Mouse (Mus musculus) embryonic facial prominence, embryonic 11.5 days (tissue): ENCODE measurements around the gene H2afv. TPM values are rescaled to one million over a fixed set of nuclear protein-coding genes. Genes with fewer than 3 reads are reported as not detected.
"Not testable (repeated sequence)": the region's sequence is repeated elsewhere in the genome, so short reads cannot be mapped to it uniquely, and the experiment has no call there.

Experiments
- ATAC-seq: fragments of 200-750 bp; cut with Nextera tagmentation; replicated peaks from 2 replicates; pipeline ENCODE4 v1.8.0; 2017; ENCODE audit warnings: low read depth; ENCODE audit not compliant: insufficient number of reproducible peaks, low FRiP score, low TSS enrichment
- DNase-seq: peaks from one replicate; pipeline ENCODE4 v3.0.0-alpha.2; 2015; ENCODE audit warnings: low spot score
- H3K27ac ChIP-seq: fragments of 300-500 bp; sonication (generic); replicated peaks from 2 replicates; pipeline ENCODE4 v1.5.1; 2014; ENCODE audit warnings: mild to moderate bottlenecking, low read depth, low read length, control low read depth
- H3K27me3 ChIP-seq: fragments of 300-500 bp; sonication (generic); 2 replicates; pipeline ENCODE4 v1.6.1; 2014; ENCODE audit warnings: mild to moderate bottlenecking, low read length, moderate library complexity, mixed read lengths; ENCODE audit not compliant: control insufficient read depth, insufficient read depth
- H3K36me3 ChIP-seq: fragments of 300-500 bp; sonication (generic); replicated peaks from 2 replicates; pipeline ENCODE4 v1.6.1; 2014; ENCODE audit warnings: low read depth, mild to moderate bottlenecking, low read length, moderate library complexity, mixed read lengths; ENCODE audit not compliant: control insufficient read depth, insufficient read depth
- H3K4me1 ChIP-seq: fragments of 300-500 bp; sonication (generic); 2 replicates; pipeline ENCODE4 v1.6.1; 2014; ENCODE audit warnings: low read length, mixed read lengths; ENCODE audit not compliant: control insufficient read depth, insufficient read depth
- H3K4me2 ChIP-seq: fragments of 300-500 bp; sonication (generic); 2 replicates; pipeline ENCODE4 v1.6.1; 2014; ENCODE audit warnings: low read depth, mild to moderate bottlenecking, control low read depth, low read length, moderate library complexity
- H3K4me3 ChIP-seq: fragments of 300-500 bp; sonication (generic); 2 replicates; pipeline ENCODE4 v1.5.1; 2014; ENCODE audit warnings: low read depth, low read length, control low read depth
- H3K9ac ChIP-seq: fragments of 300-500 bp; sonication (generic); replicated peaks from 2 replicates; pipeline ENCODE4 v1.6.1; 2014; ENCODE audit warnings: mild to moderate bottlenecking, control low read depth, low read length
- H3K9me3 ChIP-seq: fragments of 300-500 bp; sonication (generic); replicated peaks from 2 replicates; pipeline ENCODE4 v1.6.1; 2016; ENCODE audit warnings: mild to moderate bottlenecking, low read length, inconsistent platforms, mixed read lengths; ENCODE audit not compliant: control insufficient read depth
- WGBS: fragments of 180-500 bp; shearing (Covaris S2); extraction: QIAGEN DNeasy Blood & Tissue Kit; methylation state at CpG from one replicate; pipeline ENCODE4 v1.1.7; 2014; 5-methylcytosine and 5-hydroxymethylcytosine counted together
- polyA plus RNA-seq: library from polyadenylated mRNA; unstranded; fragments of >200 nt; fragmentation: Nextera tagmentation; extraction: Ambion mirVana; gene quantifications from 2 replicates; pipeline ENCODE4 v1.2.1, GENCODE M21; 2014

Gene H2afv
- polyA plus RNA-seq, 1 experiment from 2014 or later: 853 TPM

DNA sequence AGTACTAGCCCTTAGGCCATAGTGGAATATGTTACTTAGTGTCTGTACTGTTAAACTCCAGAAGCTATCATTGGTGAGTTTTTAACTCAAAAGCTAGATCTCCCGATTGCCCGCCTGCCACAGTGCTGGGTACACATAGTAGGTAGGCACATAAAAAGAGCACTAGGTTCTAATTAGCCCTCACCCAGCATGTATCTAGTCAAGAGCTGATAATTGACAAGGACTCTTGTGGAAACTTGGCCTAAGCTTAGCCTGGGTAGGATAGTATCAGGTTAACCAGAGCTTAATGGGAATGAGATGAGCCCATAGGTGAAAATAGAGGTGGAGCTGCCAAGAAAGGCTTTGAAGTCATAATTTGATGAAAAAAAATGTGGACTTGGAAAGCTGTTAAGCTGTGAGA, 27.2 kb downstream of the H2afv start:
- DNase-seq (no peak), ATAC-seq (no peak)
- Histone ChIP-seq H3K4me1 (no peaks in the 10 kb centered on the region), H3K27me3 (no peaks in the 10 kb centered on the region), H3K27ac (no peak overlapping the region), H3K9ac (peak overlapping the region; percentile 83), H3K4me3 (peak overlapping the region; percentile 78), H3K36me3 (peaks cover 17% of the 10 kb centered on the region), H3K4me2 (peak overlapping the region; percentile 73), H3K9me3 (no peaks in the 10 kb centered on the region)
- 42% methylated on average over 2 of the region's 2 CpGs for WGBS

DNA sequence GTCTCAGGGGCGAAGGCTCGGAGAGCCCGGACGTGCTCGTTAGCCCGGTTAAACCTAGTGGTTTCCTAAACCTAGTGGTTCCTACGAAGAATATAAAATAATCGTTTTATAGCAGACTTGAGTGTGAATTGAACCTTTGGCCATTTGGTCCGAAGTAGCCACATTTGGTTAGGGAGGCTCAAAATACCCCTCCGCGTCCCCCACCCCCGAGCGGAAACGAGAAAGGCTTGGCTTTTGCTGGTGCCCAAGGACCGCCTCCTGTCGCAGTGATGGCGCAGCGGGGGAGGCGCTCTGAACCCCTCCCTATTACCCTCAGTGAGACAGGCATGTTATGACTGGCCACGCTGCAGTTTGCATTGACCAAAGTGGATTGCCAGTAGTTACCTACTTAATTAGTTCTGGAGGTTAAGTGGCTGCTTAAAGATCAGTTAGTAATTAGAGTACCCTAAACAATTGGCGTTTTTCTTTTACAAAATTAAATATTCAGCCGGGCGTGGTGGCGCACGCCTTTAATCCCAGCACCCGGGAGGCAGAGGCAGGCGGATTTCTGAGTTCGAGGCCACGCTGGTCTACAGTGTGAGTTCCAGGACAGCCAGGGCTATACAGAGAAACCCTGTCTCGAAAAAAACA, 27.7 kb downstream of the H2afv start:
- peak overlapping the region; percentile 96 for H3K27ac ChIP-seq
- WGBS: under 1% methylated on average over 30 of the region's 30 CpGs
- no peaks in the 10 kb centered on the region for H3K9me3 ChIP-seq
- H3K36me3 ChIP-seq: peaks cover 17% of the 10 kb centered on the region
- peak overlapping the region; percentile 83 for H3K9ac ChIP-seq
- no peak; the same call in 1 of the 2 replicates for ATAC-seq
- DNase-seq: peak; percentile 81
- no peaks in the 10 kb centered on the region for H3K27me3 ChIP-seq
- H3K4me1 ChIP-seq: no peaks in the 10 kb centered on the region
- peak overlapping the region; percentile 78 for H3K4me3 ChIP-seq
- H3K4me2 ChIP-seq: peak overlapping the region; percentile 73

DNA sequence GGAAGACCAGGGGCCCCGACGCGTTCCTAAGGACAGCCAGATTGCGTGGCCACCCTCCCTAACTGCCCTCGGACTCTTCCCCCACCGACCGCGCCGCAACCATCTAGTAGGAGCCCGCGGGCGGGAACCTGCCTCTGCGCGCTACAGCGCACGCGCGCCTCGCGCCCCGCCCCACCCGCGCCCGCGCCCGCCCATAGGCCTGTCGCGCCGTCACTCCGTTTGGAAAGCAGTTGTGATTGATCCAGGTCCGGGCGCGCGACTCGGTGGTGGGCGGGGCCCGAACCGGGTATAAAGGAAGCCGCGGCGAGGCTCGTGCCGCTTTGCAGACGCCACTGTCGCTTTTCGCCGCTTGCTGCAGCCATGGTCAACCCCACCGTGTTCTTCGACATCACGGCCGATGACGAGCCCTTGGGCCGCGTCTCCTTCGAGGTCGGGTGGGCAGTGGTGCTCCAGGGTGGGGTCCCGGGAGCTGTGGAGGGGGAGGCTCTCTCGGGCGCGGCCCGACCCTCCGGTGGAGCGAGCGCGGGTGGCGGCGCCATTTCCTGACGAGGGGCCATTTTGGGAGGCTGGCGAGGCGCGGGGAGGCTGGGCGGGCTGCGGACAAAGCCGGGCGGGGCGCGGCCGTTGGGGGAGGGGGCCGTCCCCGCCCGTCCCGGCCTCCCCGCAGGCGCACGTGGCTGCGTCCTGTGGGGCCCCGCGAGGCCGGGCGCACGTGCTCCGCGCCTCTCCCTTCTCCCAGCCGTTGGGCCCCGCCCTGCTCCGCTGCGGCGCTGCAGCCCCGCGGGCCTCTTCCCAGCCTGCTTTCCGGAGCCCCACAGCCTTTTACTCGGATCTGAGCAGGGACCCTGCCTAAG, 28.5 kb downstream of the H2afv start:
- H3K4me3 ChIP-seq: peak overlapping the region; percentile 78
- peak; percentile 96 for DNase-seq
- H3K36me3 ChIP-seq: peaks cover 15% of the 10 kb centered on the region
- H3K4me2 ChIP-seq: peak overlapping the region; percentile 73
- H3K9ac ChIP-seq: peak overlapping the region; percentile 83
- WGBS: under 1% methylated on average over 90 of the region's 102 CpGs
- H3K27me3 ChIP-seq: no peaks in the 10 kb centered on the region
- peak overlapping the region; percentile 96 for H3K27ac ChIP-seq
- H3K9me3 ChIP-seq: no peaks in the 10 kb centered on the region
- peak; percentile 93 for ATAC-seq
- no peaks in the 10 kb centered on the region for H3K4me1 ChIP-seq

DNA sequence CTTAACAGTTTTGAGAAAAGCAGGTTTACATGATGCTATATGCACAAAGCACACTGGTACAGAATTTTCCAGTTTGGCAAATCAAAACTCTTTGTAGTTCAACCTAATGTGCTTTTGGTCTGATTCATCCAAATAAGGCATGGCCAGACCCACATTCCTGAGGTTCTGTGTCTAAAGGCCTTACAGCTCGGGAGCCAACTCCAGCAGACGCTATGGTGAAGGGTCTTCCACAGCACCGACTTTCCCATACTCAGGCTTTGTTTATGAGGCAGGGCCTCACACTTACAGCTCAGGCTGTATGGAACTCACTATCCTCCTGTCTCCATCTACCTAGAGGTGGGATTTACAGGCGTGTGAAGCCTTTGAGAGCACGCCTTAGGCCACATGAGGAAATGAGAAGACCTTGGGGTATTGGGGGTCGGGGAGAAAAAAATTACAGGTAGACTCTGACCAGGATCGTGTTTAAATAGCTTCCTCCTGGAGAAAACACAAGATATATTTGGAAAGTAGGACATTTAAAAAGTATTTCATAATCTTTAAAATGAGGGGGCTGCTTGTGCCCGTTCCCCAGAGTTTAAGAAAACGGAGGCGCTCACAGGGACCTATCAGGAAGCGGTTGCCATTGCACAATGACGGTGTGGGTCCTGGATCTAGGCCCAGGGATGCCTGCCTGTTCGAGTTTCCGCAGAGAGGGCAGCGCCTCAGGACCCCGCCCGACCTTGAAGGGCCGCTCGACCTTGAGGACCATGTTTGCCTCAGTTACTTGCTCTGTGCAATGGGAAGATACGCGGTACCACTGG, 29.3 kb downstream of the H2afv start, which contains the start of gene Ppia:
TSS of gene Ppia (plus strand) at position 693 of the 800 bp plus-strand sequence.
- Histone ChIP-seq H3K27me3 (no peaks in the 10 kb centered on the region), H3K9ac (peak within 1 kb of the TSS; percentile 83), H3K36me3 (peaks cover 9% of the 10 kb centered on the region), H3K4me1 (no peaks in the 10 kb centered on the region), H3K9me3 (no peaks in the 10 kb centered on the region), H3K4me2 (peak within 1 kb of the TSS; percentile 73), H3K4me3 (peak within 1 kb of the TSS; percentile 78), H3K27ac (peak within 1 kb of the TSS; percentile 96)
- ATAC-seq: peak; percentile 66
- no peak for DNase-seq
- WGBS: 9% methylated on average over 21 of the region's 21 CpGs

DNA sequence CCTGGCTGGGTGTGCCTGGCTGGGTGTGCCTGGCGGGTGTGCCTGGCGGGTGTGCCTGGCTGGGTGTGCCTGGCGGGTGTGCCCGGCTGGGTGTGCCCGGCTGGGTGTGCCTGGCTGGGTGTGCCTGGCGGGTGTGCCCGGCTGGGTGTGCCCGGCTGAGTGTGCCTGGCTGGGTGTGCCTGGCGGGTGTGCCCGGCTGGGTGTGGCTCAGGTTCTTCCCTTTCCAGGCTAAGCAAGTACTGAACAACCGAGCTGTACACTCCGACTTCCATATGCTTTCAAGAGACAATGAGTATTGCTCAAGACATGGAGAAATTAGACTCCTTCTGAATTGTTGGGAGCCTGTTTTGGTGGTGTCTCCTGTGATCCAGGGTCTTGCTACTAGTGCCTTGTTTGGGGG, 31.0 kb downstream of the H2afv start:
- 98% methylated on average over 10 of the region's 12 CpGs for WGBS
- ATAC-seq (no peak), DNase-seq (no peak)

DNA sequence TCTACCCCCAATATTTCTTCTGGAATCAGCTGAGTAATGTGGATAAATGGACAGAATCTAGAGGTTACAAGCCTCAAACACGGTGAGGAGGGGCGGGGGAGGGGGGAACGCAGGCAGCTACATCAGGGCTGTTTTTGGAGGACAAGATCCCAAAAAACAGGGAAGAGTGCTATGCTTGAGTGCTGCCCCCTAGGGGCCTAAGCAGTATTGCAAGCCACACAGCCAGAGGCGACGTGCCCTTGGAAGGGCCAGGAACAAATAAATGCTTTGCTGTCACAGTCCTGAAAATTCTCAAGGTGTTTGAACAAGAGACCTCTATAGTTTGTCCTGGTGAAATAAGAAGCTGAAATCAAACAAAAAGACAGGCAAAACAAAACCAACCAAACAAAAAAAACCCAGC, 32.6 kb downstream of the H2afv start:
- Histone ChIP-seq H3K9ac (no peak overlapping the region), H3K27ac (no peak overlapping the region), H3K27me3 (no peaks in the 10 kb centered on the region), H3K36me3 (no peaks in the 10 kb centered on the region; the same call in 1 of the 2 replicates), H3K4me1 (peaks cover 1% of the 10 kb centered on the region; the same call in 1 of the 2 replicates), H3K4me3 (no peak overlapping the region), H3K9me3 (no peaks in the 10 kb centered on the region), H3K4me2 (no peak overlapping the region)
- ATAC-seq (no peak), DNase-seq (peak; percentile 86)
- WGBS: 6% methylated on average over 5 of the region's 5 CpGs

More for the DNA sequence above, 31.0 kb downstream of the H2afv start:
- H3K4me1 ChIP-seq: no peaks in the 10 kb centered on the region
- no peak overlapping the region for H3K4me3 ChIP-seq
- no peaks in the 10 kb centered on the region for H3K9me3 ChIP-seq
- H3K36me3 ChIP-seq: no peaks in the 10 kb centered on the region
- no peak overlapping the region for H3K27ac ChIP-seq
- no peak overlapping the region for H3K4me2 ChIP-seq
- no peaks in the 10 kb centered on the region for H3K27me3 ChIP-seq
- H3K9ac ChIP-seq: no peak overlapping the region

DNA sequence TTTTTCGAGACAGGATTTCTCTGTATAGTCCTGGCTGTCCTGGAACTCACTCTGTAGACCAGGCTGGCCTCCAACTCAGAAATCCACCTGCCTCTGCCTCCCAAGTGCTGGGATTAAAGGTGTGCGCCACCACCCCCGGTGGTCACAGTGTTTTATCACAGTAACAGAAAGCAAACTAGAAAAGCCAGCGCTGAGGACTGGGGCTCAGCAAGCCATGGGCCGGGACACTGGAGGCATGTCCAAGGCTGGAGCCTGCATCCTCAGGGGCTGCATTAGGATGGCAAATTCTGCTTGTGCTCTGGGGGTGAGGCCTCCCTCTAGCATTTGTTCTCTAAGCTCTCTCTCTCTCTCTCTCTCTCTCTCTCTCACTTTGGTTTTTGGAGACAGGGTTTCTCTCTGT, 33.5 kb downstream of the H2afv start:
- not testable (repeated sequence) for H3K9me3 ChIP-seq, H3K4me3 ChIP-seq, H3K4me2 ChIP-seq, H3K27me3 ChIP-seq, H3K4me1 ChIP-seq, H3K36me3 ChIP-seq, DNase-seq, ATAC-seq, H3K27ac ChIP-seq, H3K9ac ChIP-seq
- WGBS: 91% methylated on average over 5 of the region's 5 CpGs
